ENCODE assay signal across 8 mouse cellular contexts in genomic region chr3:36495436-36495835, GRCm38 (mm10). TPM values are rescaled to one million over a fixed set of nuclear protein-coding genes. Genes with fewer than 3 reads are reported as not detected.
A peak's percentile ranks its signal among the peaks of the same experiment; 100 is the strongest.
DNase-seq lines count a peak whose midpoint lies in the region; ATAC-seq lines count a peak whose summit lies in the region.

No protein-coding gene starts in this region.

- peak; percentile 77 for ATAC-seq in intestine, embryonic 16.5 days
- peak; percentile 74 for ATAC-seq in midbrain, embryonic 12.5 days (ENCODE audit: low FRiP score, low read depth)
- no peak for ATAC-seq in erythroid progenitor cell, adult 5-6 weeks (replicated peaks; ENCODE audit: low FRiP score, poor library complexity, severe bottlenecking)

- intact Hi-C loops in left cerebral cortex, postnatal 36 days (cut with DNase I) = loop anchor here (2.0 to 5.0 kb wide), 3 partner anchors 53 to 313 kb away; no protein-coding TSS in a partner anchor

- H3K27me3 ChIP-seq in intestine, embryonic 16.5 days (replicated peaks; ENCODE audit: control insufficient read depth, insufficient read depth, low read length) = no peaks in the 10 kb centered on the region
- H3K27me3 ChIP-seq in midbrain, embryonic 12.5 days = no peaks in the 10 kb centered on the region

- peak overlapping the region; percentile 36; the same call in 1 of the 2 replicates for H3K4me2 ChIP-seq in intestine, embryonic 16.5 days (ENCODE audit: low read depth, low read length)
- H3K4me2 ChIP-seq in midbrain, embryonic 12.5 days (replicated peaks) = no peak overlapping the region

- peak; percentile 97 for DNase-seq in adipocyte (ENCODE audit: low spot score)
- peak; percentile 95 for DNase-seq in embryo, embryonic 10 days (ENCODE audit: low spot score)
- peak; percentile 83 to 91 for DNase-seq in gastrocnemius, postnatal 4 days (ENCODE audit: low spot score in 2 of 2)
- peak; percentile 82 to 86 for DNase-seq in left cerebral cortex, postnatal 36 days (ENCODE audit: low spot score in 2 of 2)
- peak; percentile 89 for DNase-seq in skeletal muscle tissue, adult 2 months (ENCODE audit: low read depth, low spot score)

- no peak overlapping the region; the same call in 1 of the 2 replicates for H3K9ac ChIP-seq in intestine, embryonic 16.5 days (ENCODE audit: low read depth, low read length)
- H3K9ac ChIP-seq in midbrain, embryonic 12.5 days (replicated peaks) = no peak overlapping the region

- no peaks in the 10 kb centered on the region for H3K36me3 ChIP-seq in intestine, embryonic 16.5 days (ENCODE audit: control insufficient read depth, insufficient read depth, low read length)
- no peaks in the 10 kb centered on the region for H3K36me3 ChIP-seq in midbrain, embryonic 12.5 days

- no peak overlapping the region for H3K4me3 ChIP-seq in intestine, embryonic 16.5 days (ENCODE audit: low read length)
- H3K4me3 ChIP-seq in midbrain, embryonic 12.5 days = no peak overlapping the region

- WGBS in intestine, embryonic 16.5 days = 10% methylated on average over 6 of the region's 6 CpGs
- WGBS in midbrain, embryonic 12.5 days = 9% methylated on average over 6 of the region's 6 CpGs

- 0 out of 2 replicates have a peak, but pooled peaks cover 2% of the 10 kb centered on the region for H3K4me1 ChIP-seq in intestine, embryonic 16.5 days (ENCODE audit: control insufficient read depth, insufficient read depth, low read length)
- peaks cover 6% of the 10 kb centered on the region for H3K4me1 ChIP-seq in midbrain, embryonic 12.5 days

- no peak overlapping the region for H3K27ac ChIP-seq in intestine, embryonic 16.5 days (ENCODE audit: low read length)
- H3K27ac ChIP-seq in midbrain, embryonic 12.5 days (replicated peaks) = no peak overlapping the region

- no peaks in the 10 kb centered on the region for H3K9me3 ChIP-seq in intestine, embryonic 16.5 days (ENCODE audit: control insufficient read depth, low read length)
- H3K9me3 ChIP-seq in midbrain, embryonic 12.5 days = no peaks in the 10 kb centered on the region

RNA-seq across cellular contexts. Expression of gene 1810062G17Rik, which starts 19.7 kb away (rescaled TPM):
- total RNA-seq in gastrocnemius, postnatal 4 days (2021) = 1 to 10 TPM; 1.0 to 1.4 TPM
- 1.6 and 2.3 TPM in 2 replicates for polyA plus RNA-seq in intestine, embryonic 16.5 days (2015; fragmentation: Nextera tagmentation; extraction: Ambion mirVana)
- total RNA-seq in left cerebral cortex, postnatal 36 days (2021) = not detected
- 0.26 TPM in 1 of 2 replicates, not detected in the other for polyA plus RNA-seq in midbrain, embryonic 12.5 days (2016; fragmentation: Nextera tagmentation; extraction: Ambion mirVana)
- total RNA-seq in erythroid progenitor cell, adult 5-6 weeks (2015; ENCODE audit: low replicate concordance) = not detected in 2 replicates
- not detected in 2 replicates for total RNA-seq in erythroid progenitor cell, adult 5-6 weeks (2017; ENCODE audit: low replicate concordance)

RNA-seq across cellular contexts. Expression of gene Anxa5, which starts 19.7 kb away (rescaled TPM):
- total RNA-seq in gastrocnemius, postnatal 4 days (2021) = 100 to 1,000 TPM; 211 to 234 TPM
- polyA plus RNA-seq in intestine, embryonic 16.5 days (2015; fragmentation: Nextera tagmentation; extraction: Ambion mirVana) = 283 and 291 TPM in 2 replicates
- 10 to 100 TPM; 64.2 to 67.8 TPM for total RNA-seq in left cerebral cortex, postnatal 36 days (2021)
- 75.4 and 90.1 TPM in 2 replicates for polyA plus RNA-seq in midbrain, embryonic 12.5 days (2016; fragmentation: Nextera tagmentation; extraction: Ambion mirVana)
- total RNA-seq in erythroid progenitor cell, adult 5-6 weeks (2015; ENCODE audit: low replicate concordance) = 47.2 and 66.2 TPM in 2 replicates
- 26.8 and 26.9 TPM in 2 replicates for total RNA-seq in erythroid progenitor cell, adult 5-6 weeks (2017; ENCODE audit: low replicate concordance)

RNA-seq across cellular contexts. Expression of gene Gm11549, which starts 26.2 kb away (rescaled TPM):
- under 1 TPM in 1 of 2 experiments, not detected in 1; 0.61 TPM for total RNA-seq in gastrocnemius, postnatal 4 days (2021)
- polyA plus RNA-seq in intestine, embryonic 16.5 days (2015; fragmentation: Nextera tagmentation; extraction: Ambion mirVana) = 0.54 TPM in 2 replicates
- 10 to 100 TPM; 32.8 to 42.1 TPM for total RNA-seq in left cerebral cortex, postnatal 36 days (2021)
- 0.96 and 1.2 TPM in 2 replicates for polyA plus RNA-seq in midbrain, embryonic 12.5 days (2016; fragmentation: Nextera tagmentation; extraction: Ambion mirVana)
- total RNA-seq in erythroid progenitor cell, adult 5-6 weeks (2015; ENCODE audit: low replicate concordance) = not detected in 2 replicates
- total RNA-seq in erythroid progenitor cell, adult 5-6 weeks (2017; ENCODE audit: low replicate concordance) = not detected in 2 replicates

RNA-seq across cellular contexts. Expression of gene Exosc9, which starts 57.0 kb away (rescaled TPM):
- 10 to 100 TPM; 25.8 to 33.7 TPM for total RNA-seq in gastrocnemius, postnatal 4 days (2021)
- polyA plus RNA-seq in intestine, embryonic 16.5 days (2015; fragmentation: Nextera tagmentation; extraction: Ambion mirVana) = 55.6 and 69.1 TPM in 2 replicates
- 10 to 100 TPM; 39.1 to 41.9 TPM for total RNA-seq in left cerebral cortex, postnatal 36 days (2021)
- 88.1 and 88.5 TPM in 2 replicates for polyA plus RNA-seq in midbrain, embryonic 12.5 days (2016; fragmentation: Nextera tagmentation; extraction: Ambion mirVana)
- 33.5 and 45.4 TPM in 2 replicates for total RNA-seq in erythroid progenitor cell, adult 5-6 weeks (2015; ENCODE audit: low replicate concordance)
- total RNA-seq in erythroid progenitor cell, adult 5-6 weeks (2017; ENCODE audit: low replicate concordance) = 25.8 and 101 TPM in 2 replicates

Comparison
In these comparisons a context has a peak if more than half of its experiments do, and no peak if none do; other contexts are left out.
1. RNA of gene Gm11549, which starts 26.2 kb away (total RNA-seq): 32.8 to 42.1 TPM in left cerebral cortex, postnatal 36 days; 0.61 TPM in gastrocnemius, postnatal 4 days and not detected in erythroid progenitor cell, adult 5-6 weeks; every median in the first group is over 10 times any median in the second.
2. Peak in every context shown above with its lines, with median percentiles within 50 percentile points of each other: DNase-seq.